Mouse (Mus musculus) heart, adult 8-10 months (tissue): ENCODE data around the gene Syt1. TPM values are rescaled to one million over a fixed set of nuclear protein-coding genes. Genes with fewer than 3 reads are reported as not detected.
A peak's percentile ranks its signal among the peaks of the same experiment; 100 is the strongest.

Experiments
- DNase-seq: peaks from one replicate; pipeline ENCODE4 v3.0.0; 2022; ENCODE audit warnings: low spot score
- total RNA-seq, 4 experiments: library from RNA; stranded (reverse); gene quantifications; 2 replicates each; pipeline ENCODE4 v1.2.4; 2022

Gene Syt1
- total RNA-seq, 4 experiments from 2014 or later, result 0.11 to 0.38 (median 0.31) TPM

- DNase-seq, result no peak
Measured at GRCm38 (mm10) chr10:108765564-108765963, 245.2 kb downstream of the Syt1 start.

- DNase-seq, result no peak
Measured at GRCm38 (mm10) chr10:108763722-108764121, 247.1 kb downstream of the Syt1 start.

DNA sequence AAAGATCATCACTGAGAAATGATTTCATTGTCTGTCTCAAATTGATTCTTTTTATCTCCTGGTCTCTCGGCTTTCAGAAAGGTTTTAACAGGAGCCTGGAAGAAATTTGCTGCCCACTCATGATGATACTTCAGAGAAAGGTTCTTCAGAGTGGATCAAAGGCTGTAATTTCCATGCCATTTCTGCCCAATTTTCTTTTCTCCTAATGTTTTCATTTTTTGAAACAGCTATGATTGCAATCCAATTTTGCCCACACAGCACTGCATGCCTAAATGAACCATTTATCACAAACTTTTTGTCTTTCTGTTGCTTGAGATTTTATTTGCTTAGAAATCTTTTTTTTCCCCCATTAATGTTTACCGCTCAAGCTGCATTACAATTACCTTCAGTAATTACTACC, 257.5 kb downstream of the Syt1 start:
- no peak for DNase-seq

- no peak for DNase-seq
Measured at GRCm38 (mm10) chr10:108743759-108744158, 267.0 kb downstream of the Syt1 start.

DNA sequence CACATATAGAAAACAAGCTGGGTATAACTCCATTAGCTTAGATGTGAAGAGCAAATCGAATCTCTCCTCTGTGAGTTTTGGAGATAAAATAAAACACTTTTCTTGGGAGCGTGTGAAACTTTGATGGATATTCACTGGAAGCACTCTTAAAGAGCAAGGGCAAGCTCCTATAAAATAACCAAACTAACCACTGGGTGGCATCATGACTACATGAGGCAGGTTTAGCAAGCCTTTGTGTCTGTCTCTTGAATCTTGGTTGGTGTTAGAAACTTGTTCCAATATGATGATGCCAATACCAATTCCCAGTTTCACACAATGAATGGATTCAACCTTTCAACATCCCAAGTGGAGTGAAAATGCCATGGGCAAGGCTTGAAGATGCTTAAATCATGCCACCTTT, 276.8 kb downstream of the Syt1 start:
- peak; percentile 16 for DNase-seq

DNA sequence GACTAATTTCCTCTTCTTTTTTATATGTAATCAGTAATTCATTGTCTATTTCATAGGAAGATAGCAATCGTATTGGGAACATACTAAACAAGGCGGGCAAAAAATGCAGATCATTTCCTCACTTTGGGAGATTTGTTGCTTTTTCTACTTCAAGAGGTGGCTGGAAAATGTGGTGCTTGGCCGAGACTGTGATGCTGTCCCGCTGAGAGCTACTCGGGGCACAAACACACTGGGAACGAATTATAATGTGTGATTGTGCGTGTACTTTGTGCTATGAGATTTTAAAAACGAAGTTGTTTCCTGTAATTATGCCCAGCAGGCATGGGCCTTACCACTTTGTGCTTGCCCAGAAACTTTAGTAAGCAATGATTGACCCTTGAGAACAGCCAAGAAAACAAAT, 281.8 kb downstream of the Syt1 start:
- no peak for DNase-seq

DNA sequence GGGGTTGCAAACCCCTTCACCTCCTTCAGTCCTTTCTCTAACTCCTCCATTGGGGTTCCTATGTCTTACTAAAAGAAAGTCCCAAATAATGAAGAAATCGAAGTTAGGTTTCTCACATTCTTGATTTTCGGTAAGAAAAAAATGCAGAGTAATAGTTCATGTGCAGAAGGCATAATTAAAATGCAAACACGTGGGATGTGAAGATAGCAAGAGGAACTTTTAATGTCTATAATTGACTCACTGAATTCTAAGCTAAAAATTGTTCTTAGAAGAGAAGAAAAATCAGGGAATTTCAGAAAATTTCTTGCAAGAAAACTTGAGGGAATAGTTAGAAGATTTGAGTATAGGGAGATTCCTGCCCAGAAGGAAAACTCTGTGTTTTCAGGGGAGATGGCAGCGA, 284.4 kb downstream of the Syt1 start:
- no peak for DNase-seq

GRCm38 (mm10) chr10:108724878-108725277, 285.9 kb downstream of the Syt1 start:
- DNase-seq, result no peak

- no peak for DNase-seq
Measured at GRCm38 (mm10) chr10:108710514-108710913, 300.3 kb downstream of the Syt1 start.

DNA sequence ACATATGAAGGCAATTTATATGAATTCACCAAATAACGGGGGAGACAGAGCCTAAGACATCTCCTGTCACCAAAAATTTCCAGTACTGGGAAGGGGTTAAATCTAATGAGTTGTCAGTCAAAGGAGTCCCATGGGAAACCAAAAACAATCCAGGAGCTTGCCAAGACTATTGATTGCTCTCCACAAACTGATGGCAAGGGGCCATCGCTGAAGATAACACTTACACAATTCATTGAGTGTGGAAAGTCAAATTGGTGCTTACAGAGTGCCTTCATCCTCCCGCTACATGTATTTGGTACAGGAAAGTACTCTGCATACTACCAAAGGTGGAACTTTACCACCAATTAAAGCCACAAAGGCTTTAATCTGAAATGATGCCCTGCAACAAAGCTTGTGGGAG, 305.1 kb downstream of the Syt1 start:
- no peak for DNase-seq

GRCm38 (mm10) chr10:108701361-108702128, 309.2 kb downstream of the Syt1 start:
- no peak for DNase-seq

DNA sequence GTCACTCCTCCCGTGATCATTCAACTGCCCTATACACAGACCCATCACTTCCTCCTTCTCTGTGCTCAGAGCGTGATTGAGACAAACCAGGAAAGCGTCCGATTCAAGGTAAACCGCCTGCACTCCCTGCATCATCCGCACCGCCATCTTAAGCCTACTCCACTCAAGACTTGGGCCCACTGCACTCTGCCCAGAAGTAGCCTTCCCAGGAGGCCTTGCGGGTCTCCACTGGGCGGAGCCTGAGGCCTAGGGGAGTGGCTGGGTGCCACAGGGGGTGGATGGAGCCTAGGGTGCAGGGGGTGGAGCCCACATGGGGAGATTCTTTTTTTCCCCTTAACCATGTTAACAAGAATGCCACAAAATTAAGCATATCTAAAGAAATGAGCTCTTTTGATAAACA, 310.8 kb downstream of the Syt1 start, which contains the start of gene Gm5136:
Gene Gm5136 (minus strand): TSS at position 215 of the 400 bp plus-strand sequence.
- no peak for DNase-seq

DNA sequence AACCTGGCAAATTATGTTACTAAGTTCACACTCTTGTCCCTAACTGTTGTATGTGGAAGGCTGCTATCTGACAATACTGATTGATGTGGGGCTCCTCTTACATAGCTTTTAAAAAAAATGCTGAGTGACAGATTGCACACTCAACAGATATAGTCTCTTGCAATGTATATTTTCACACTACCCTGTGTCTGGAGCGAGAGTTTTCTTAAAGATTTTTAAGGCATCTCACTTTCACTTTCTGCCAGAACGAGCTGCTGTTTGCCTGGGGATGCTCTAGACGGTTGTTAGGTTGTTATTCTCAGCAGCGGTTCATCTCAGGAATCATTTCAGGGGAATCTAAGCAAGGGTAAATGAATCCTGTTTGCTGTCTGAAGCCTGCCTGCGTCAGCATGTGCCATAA, 313.7 kb downstream of the Syt1 start:
- no peak for DNase-seq

GRCm38 (mm10) chr10:108690954-108691353, 319.8 kb downstream of the Syt1 start:
- no peak for DNase-seq

DNA sequence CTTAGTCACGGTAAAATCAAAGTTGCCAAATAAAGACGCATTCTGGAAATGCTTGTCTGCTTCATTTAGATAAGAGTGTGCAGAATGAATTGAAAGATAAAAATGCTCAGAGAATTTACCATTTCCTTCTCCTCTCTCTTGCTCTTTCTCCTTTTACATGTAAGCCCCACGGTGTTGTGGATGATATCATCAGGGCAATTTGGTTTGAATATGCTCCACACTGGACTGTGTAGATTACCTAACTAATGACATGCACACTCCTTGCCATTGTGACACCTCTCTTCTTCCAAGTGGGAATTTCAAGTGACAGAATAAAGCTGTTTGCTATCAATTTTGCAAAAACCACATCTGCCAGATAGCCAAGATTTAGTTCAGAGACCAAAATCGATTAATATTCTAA, 324.1 kb downstream of the Syt1 start:
- DNase-seq, result no peak

- DNase-seq, result no peak
Measured at GRCm38 (mm10) chr10:108679675-108680390, 330.9 kb downstream of the Syt1 start.

- no peak for DNase-seq
Measured at GRCm38 (mm10) chr10:108677053-108677452, 333.7 kb downstream of the Syt1 start.

- no peak for DNase-seq
Measured at GRCm38 (mm10) chr10:108668944-108669343, 341.8 kb downstream of the Syt1 start.

- DNase-seq, result no peak
Measured at GRCm38 (mm10) chr10:108660295-108660694, 350.5 kb downstream of the Syt1 start.

DNA sequence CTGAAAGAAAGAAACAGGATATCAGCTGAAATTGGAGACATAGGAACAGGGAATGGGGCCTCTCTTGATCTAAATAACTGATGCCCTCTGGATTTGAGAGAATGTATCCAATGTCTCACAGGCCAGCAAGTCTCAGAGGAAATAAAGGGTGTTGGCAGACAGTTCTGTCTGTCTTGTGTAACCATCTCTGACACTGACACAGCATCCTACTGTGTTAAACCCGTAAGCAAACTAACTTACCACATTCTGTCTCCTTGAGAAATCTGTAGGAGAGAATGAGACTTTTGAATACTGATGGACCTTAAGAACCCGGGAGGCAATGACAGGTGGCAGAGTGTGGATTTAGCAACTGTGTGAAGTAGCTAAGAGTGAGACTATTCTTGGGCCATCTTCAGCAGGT, 352.5 kb downstream of the Syt1 start:
- no peak for DNase-seq

DNA sequence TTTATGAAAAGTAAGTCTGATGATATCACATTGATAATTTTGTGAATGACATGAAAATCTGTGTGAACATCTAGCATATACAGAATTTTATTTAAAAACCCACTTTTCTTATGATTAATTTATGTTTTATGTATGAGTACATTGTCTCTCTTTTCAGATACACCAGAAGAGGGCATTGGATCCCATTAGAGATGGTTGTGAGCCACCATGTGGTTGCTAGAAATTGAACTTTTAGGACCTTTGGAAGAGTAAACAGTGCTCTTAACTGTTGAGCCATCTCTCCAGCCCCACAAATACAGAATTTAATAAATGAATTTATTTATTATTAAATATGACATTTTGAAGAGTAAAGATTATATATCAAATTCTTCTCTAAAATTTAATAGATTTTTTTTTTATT, 353.1 kb downstream of the Syt1 start:
- DNase-seq, result no peak

- no peak for DNase-seq
Measured at GRCm38 (mm10) chr10:108656898-108657297, 353.9 kb downstream of the Syt1 start.

GRCm38 (mm10) chr10:108655074-108655473, 355.7 kb downstream of the Syt1 start:
- no peak for DNase-seq
